Mouse (Mus musculus) lung, postnatal 0 days (tissue): ENCODE data around the gene Arhgap32.

ENCODE experiments used
- CTCF ChIP-seq: IDR thresholded peaks from 2 replicates; pipeline ENCODE4 v1.5.1; 2016; ENCODE audit warnings: antibody characterized with exemption, mild to moderate bottlenecking
- EP300 ChIP-seq: IDR thresholded peaks from 2 replicates; pipeline ENCODE4 v1.6.1; 2016; ENCODE audit warnings: antibody characterized with exemption, mild to moderate bottlenecking, control low read depth

DNA sequence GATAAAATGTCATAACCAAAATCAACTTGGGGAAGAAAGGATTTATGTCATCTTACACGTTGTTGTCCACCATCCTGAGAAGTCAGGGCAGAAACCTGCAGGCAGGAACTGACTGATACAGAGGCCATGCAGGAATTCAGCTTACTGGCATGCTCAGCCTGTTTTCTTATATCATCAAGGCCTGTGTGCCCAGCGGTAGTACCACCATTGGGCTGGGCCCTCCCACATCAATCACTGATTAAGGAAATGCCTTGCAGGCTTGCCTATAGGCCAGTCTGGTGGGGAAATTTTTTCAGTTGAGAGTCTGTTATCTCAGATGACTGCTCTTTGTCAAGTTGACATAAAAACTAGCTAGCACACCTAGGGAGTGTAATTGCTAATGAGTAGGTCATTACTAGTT is 22.5 kb upstream of the Arhgap32 start:
- TF ChIP-seq EP300: no peak
- no peak for TF ChIP-seq CTCF
